Comparison of ENCODE assay signal across 1 mouse cellular context in genomic region chr7:99850534-99850933, GRCm38 (mm10).
TF ChIP-seq lines count a peak whose summit lies in the region.

No protein-coding gene starts in this region.

TF ChIP-seq in CH12.LX, 34 proteins besides CTCF, POLR2A, EP300 and RAD21:
- TF ChIP-seq PAX5 (IDR thresholded peaks at IDR 0.05; ENCODE audit: low read length) (no peak), HCFC1 (IDR thresholded peaks at IDR 0.05; ENCODE audit: low read depth, low read length) (no peak), BHLHE40 (IDR thresholded peaks at IDR 0.05; ENCODE audit: low read depth, low read length) (peak; percentile 58; the same call in 1 of the 2 replicates), ETS1 (conservative IDR thresholded peaks at IDR 0.05; ENCODE audit: low read depth, low read length) (peak; percentile 59), TCF12 (IDR thresholded peaks at IDR 0.05; ENCODE audit: low read depth, low read length) (peak; percentile 41; the same call in 1 of the 2 replicates), JUN (IDR thresholded peaks at IDR 0.05; ENCODE audit: insufficient read depth, low read depth, low read length) (peak; percentile 91), ZNF384 (IDR thresholded peaks at IDR 0.05; ENCODE audit: low read depth, low read length) (peak; percentile 87), IRF4 (IDR thresholded peaks at IDR 0.05; ENCODE audit: low read depth, low read length) (peak; percentile 91), RCOR1 (conservative IDR thresholded peaks at IDR 0.05; ENCODE audit: low read depth, low read length) (peak; percentile 45; the same call in 1 of the 2 replicates), MEF2A (IDR thresholded peaks at IDR 0.05; ENCODE audit: borderline replicate concordance, low read depth, low read length) (peak; percentile 40; the same call in 1 of the 2 replicates), JUND (conservative IDR thresholded peaks at IDR 0.05; ENCODE audit: low read depth, low read length) (peak; percentile 92), MAFK (IDR thresholded peaks at IDR 0.05; ENCODE audit: insufficient replicate concordance, low read length) (0 out of 2 replicates have a peak, but pooled peaks have one; percentile 31), E2F4 (IDR thresholded peaks at IDR 0.05; ENCODE audit: insufficient replicate concordance, low read depth, low read length) (no peak)
